Mouse (Mus musculus): ENCODE measurements around the gene Pdcd7.

Pdcd7 gene

DNA sequence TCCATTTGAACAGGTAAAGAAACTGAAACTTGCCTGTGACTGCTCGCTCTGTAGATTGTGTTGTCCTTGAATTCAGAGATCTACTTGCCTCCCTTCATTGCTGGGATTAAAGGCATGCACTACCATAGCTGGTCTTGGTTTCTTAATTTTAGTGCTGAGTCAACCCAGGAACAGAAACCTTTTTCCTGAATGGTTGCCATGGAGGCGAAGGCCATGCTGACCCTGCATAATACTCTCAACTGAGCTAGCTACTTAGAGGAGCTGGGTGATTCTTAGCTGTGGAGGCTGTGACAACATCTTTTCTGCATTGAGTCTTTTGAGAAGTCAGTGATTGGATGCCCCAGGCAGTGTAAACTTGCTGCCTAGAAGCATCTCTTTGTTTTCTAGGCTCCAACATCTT lies 11.1 kb downstream of the Pdcd7 start:
- no peak for DNase-seq (ENCODE audit: low spot score)

- no peak for DNase-seq (ENCODE audit: low spot score)
Measured at GRCm38 (mm10) chr9:65358956-65359480, 13.1 kb downstream of the Pdcd7 start.

GRCm38 (mm10) chr9:65360641-65361448 lies 14.9 kb downstream of the Pdcd7 start, which contains the start of gene Ubap1l:
Gene Ubap1l (plus strand): TSS chr9:65361041.
- DNase-seq (ENCODE audit: low spot score): no peak

DNA sequence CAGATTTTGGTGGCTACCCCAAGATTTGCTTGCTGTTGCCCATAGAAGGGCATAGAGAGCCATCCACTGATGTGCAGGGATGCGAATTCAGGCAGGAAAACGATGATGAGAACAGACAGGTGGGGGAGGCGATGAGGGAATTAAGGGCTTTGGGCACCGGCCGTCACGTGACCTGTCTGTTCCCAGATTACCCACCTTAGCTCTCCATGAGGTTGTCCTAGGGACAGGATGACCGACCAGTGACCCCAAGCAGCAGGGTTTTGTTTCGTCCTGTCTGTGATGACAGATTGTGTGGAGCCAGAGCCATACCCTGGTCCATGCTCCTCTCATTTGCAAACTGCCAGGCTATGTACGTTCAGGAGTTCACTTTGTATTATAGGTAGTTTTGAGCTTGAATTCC lies 17.8 kb downstream of the Pdcd7 start:
- DNase-seq (ENCODE audit: low spot score): peak; percentile 46

DNA sequence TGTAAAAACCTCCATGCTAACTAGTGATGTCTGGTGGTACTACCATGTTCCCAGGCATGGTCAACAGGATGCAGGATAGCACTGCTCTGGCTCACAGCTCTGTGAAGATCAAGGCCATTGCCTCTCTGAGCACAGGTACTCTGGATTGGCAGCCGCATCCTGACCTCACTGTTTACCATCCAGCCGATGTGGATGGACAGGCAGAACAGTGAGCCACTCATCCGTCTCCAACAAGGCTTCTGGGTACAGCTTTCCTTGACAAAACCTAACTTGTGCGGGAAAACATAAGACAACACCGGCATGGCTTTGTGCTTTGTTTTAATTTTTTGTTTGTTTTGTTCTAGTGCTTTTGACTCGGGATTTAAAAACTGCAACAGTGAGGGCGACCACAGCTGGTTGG lies 19.8 kb downstream of the Pdcd7 start:
- no peak for DNase-seq (ENCODE audit: low spot score)

DNA sequence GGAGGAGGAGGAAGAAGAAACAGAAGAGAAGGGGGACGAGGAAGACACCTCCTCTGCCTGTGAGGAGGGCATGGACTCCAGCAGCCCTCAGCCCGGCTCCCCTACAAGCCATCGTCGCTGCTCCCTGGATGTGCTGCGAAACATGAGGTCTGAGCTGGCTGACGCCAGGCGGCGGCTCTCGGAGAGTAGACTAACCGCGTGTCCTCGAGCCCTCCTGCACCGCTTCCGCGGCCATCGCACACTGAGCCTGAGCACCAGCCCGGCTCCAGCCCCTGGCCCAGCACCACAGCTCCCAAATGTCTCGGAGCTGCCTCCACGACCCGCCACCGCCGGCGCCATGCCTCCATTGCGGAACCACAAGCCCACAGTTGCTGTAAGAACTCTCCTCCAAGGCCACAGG lies 25.9 kb downstream of the Pdcd7 start:
- DNase-seq (ENCODE audit: low spot score): no peak

GRCm38 (mm10) chr9:65372449-65372848 lies 26.5 kb downstream of the Pdcd7 start:
- DNase-seq (ENCODE audit: low spot score): peak; percentile 39

GRCm38 (mm10) chr9:65374468-65375162 lies 28.7 kb downstream of the Pdcd7 start:
- DNase-seq (ENCODE audit: low spot score): no peak

GRCm38 (mm10) chr9:65375163-65375934 lies 29.4 kb downstream of the Pdcd7 start:
- DNase-seq (ENCODE audit: low spot score): no peak

DNA sequence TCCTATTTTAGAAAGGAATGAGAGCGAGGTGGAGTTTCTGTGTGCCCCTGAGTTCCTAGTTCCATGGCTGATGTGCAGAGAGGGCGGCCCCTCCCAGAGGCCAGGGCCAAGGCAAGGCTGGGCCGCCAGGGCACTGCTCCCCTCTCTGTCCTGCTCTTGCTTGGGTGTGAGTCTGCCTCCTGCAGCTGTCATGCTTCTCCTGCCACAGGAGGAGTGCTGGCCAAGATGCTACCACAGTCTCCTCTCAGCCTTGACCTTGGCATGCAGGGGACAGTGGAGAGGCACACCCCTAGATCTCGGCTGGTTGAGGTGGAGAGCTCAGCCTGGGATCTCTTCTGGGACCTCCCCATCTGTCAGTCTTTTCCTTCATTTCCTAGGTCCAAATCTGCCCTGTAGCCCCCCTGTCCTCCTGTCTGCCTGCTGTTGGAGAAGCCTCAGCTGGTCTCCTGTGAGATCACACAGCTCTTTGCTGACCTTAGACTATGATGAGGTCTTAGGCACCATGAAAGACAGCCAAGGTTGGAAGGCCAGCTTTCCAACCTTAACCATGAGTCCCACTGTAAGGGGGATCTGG lies 35.2 kb downstream of the Pdcd7 start:
- no peak for DNase-seq (ENCODE audit: low spot score)

DNA sequence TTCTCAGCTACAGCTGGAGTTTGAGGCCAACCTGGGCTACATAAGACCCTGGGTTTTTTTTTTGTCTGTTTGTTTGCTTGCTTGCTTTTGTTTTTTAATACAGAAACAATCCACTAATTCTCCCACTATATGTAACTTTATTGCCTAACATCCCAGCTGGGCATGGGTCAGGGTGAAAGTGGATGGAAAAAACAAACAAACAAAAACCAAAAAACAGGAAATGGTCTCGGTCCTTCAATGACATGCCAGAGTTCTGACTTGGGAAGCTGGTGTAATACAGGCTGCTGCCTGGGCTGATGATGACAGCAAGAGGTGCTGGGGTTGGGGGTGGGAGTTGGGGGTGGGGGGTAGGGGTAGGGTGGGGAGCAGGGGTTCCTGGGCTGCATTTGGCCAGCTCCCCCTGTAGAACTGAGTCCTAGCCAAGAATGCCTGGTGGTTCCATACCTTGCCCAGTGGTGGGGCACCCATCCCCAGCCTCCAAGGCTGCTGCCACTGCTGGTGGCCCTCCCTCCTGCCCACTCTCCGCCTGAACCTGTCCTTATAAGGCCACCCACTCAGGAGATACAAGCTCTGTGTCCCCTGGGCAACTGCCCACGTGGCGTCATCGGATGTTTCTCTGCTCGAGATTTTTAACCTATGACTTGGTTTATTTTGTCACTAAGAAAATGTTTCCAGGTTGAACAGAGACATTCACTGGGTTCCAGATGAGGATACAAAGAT lies 36.3 kb downstream of the Pdcd7 start:
- no peak for DNase-seq (ENCODE audit: low spot score)

- no peak for DNase-seq (ENCODE audit: low spot score)
Measured at GRCm38 (mm10) chr9:65382751-65383097, 36.8 kb downstream of the Pdcd7 start.

DNA sequence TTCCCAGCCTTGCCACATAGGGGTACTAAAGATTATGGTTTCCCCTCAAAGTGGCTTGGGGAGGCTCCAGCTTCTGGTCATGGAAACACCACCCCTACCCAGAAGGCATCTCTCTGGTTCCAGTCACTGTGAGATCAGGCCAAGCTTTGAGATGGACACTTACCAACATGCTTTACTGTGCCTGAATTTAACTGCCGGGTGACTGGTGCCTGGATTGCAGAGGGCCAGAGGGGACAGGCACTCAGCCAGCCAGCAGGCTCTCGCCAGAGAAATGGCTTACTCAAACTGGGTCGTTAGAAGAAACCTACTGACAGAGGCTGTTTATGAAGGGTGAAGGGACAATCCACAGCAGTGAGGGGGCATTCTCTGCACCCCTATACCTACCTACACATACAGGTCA lies 38.4 kb downstream of the Pdcd7 start:
- no peak for DNase-seq (ENCODE audit: low spot score)

DNA sequence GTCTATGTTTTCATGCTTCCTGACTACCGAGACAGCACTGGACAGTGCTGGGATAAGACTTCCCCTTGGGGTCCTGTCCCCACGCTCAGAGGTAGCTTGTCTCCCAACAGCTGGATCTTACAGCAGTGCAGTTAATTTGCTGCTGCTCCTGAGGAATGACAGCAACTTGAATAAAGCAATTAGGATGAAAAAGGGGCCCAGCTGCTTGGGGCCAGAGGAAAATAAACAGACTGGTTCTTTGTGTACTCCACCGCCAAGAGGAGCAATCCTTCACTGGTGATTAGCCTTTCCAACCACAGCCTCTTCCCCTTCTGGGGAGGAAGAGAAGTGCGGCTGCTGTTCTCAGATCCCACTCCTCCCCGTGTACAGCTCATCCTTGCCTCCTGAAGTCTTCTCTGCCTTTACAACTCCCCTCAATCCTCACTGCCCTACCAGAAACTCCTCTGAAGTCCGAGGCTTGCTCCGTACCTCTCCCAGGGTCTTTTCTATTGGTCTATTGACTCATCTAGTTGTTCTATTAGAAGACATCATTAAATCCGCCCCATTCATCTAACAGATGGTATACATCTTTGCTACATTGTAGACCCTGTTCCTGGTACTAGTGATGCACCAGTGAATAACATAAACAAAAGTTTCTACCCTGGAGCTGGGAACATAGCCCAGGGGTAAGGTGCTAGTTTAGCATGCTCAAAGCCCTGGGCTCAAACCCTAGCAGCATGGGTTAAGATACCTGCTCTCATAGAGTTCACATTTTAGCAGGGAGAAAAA lies 40.7 kb downstream of the Pdcd7 start:
- DNase-seq (ENCODE audit: low spot score): peak; percentile 60

GRCm38 (mm10) chr9:65390752-65391612 lies 45.1 kb downstream of the Pdcd7 start:
- peak; percentile 38 for DNase-seq (ENCODE audit: low spot score)

- DNase-seq (ENCODE audit: low spot score): no peak
Measured at GRCm38 (mm10) chr9:65391613-65391964, 45.7 kb downstream of the Pdcd7 start, which contains the start of gene Kbtbd13. Gene Kbtbd13 (minus strand): TSS chr9:65391652.

GRCm38 (mm10) chr9:65392638-65393364 lies 46.9 kb downstream of the Pdcd7 start:
- DNase-seq (ENCODE audit: low spot score): peak; percentile 79

DNA sequence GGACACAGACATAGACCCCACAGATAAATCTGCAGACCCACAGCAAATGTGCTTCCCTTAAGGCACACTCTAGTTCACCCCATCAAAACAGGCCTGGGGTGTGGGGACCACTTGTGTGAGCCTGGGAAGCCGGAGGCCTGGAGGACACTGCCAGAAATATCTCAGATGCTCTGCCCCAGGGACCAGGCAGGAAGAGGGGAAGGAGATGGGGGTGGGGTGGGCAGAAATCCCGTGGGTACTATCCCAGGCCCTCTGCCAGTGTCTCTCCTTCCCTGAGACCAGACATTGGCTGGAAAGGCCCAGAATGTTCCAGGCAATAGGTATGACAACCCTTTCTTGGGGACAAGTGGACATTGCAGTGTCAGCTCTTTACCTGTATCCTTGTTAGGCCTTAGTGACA lies 47.7 kb downstream of the Pdcd7 start:
- no peak for DNase-seq (ENCODE audit: low spot score)

DNA sequence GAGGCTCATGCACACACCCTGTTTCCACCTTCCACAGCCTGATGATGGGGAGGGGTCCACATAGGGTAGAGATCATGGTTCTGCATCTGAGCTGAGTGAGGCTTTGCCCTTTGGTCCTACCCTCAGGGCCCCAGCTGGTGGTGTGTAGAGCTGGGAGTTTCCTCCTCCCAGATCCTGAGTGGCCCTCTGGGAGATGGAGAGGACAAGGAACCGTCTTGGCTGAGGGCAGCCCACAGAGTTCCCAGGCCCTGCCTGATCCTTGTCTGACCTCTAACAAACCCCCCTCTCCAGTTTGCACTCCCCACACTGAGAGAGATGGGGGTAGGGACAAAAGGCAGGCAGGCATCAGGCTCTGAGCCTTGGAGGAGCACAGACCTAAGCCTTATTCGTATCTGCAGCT lies 48.5 kb downstream of the Pdcd7 start:
- DNase-seq (ENCODE audit: low spot score): no peak
